Mouse (Mus musculus): ENCODE data around the gene Gpr137.
A peak's percentile ranks its signal among the peaks of the same experiment; 100 is the strongest.
"Not testable (repeated sequence)": the region's sequence is repeated elsewhere in the genome, so short reads cannot be mapped to it uniquely, and the experiment has no call there.

The Gpr137 gene

DNA sequence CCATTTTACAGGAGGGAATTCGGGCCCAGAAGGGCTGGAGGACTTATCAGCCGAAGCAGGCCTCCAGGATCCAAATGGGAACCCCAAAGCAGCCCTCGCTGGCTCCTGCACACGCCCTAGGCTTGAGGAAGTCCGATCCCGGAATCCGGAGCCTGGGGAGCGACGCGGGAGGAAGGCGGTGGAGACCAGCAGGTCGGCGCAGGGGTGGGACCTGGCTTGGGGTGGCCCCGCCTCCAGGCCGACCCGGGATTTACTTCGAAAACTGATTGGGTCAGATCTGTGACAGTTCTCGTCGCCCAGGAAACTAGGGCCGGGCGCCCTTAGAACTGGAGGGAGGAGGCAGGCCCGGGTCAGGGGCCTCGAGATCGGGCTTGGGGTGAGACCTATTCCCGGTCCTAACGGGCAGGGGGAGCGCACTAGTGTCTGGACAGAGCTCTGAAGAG is at the start of gene Gpr137:
Gene Gpr137, minus strand, starts transcription at position 232 of the 443 bp plus-strand sequence.
- peak; percentile 93 for DNase-seq (ENCODE audit: low spot score)

DNA sequence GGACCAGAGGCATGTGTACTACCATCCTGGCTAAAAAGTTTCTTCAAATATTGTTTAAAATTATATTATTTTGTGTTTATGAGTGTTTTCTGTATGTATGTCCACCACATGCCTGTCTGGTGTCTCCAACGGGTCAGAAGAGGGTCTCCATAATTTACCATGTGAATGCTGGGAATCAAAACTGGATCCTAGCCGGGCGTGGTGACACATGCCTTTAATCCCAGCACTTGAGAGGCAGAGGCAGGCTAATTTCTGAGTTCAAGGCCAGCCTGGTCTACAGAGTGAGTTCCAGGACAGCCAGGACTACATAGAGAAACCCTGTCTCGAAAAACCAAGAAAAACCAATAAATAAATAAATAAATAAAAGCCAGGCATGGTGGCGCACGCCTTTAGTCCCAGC is 48.9 kb upstream of the Gpr137 start:
- DNase-seq (ENCODE audit: low spot score) = not testable (repeated sequence)

GRCm38 (mm10) chr19:6990712-6991111 is 48.4 kb upstream of the Gpr137 start:
- DNase-seq (ENCODE audit: low spot score) = no peak

DNA sequence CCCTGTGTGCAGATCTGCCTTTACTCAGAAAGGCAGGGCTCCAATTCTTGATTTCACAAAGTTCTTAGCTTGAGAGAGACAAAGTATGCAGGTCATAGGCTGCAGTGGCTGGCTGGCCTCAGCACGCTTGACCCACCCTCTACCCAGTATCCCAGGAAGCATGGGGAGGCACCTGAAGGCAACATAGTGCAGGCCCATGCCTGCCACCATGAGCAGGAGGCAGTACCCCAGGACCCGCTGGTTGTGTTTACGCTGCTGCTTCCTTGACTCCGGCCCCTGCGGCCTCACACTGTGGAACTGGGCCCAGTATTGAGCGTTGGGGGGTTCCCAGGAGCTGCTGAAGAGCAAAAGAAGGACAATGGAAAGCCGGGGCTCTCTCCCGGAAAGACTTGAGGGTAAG is 47.0 kb upstream of the Gpr137 start:
- no peak for DNase-seq (ENCODE audit: low spot score)

DNA sequence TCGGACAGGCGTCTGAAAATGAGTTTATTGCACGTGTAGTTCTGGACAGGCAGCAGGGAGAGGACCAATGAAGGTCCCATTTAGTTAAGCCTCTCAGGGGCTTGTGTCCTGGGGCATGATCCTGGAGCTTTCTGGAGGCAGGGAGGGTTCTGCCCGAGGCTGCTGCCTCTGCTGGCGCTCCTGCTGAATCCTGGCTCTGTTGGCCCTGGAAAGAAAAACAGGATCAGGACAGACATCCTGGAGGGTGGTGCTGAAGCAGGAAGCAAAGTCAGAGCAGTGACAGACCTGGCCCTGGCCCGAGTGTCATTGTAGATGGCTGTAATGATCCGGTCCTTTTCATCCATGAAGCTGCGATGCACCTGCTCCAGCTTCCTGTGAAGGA is 45.6 kb upstream of the Gpr137 start:
- DNase-seq (ENCODE audit: low spot score) = no peak

DNA sequence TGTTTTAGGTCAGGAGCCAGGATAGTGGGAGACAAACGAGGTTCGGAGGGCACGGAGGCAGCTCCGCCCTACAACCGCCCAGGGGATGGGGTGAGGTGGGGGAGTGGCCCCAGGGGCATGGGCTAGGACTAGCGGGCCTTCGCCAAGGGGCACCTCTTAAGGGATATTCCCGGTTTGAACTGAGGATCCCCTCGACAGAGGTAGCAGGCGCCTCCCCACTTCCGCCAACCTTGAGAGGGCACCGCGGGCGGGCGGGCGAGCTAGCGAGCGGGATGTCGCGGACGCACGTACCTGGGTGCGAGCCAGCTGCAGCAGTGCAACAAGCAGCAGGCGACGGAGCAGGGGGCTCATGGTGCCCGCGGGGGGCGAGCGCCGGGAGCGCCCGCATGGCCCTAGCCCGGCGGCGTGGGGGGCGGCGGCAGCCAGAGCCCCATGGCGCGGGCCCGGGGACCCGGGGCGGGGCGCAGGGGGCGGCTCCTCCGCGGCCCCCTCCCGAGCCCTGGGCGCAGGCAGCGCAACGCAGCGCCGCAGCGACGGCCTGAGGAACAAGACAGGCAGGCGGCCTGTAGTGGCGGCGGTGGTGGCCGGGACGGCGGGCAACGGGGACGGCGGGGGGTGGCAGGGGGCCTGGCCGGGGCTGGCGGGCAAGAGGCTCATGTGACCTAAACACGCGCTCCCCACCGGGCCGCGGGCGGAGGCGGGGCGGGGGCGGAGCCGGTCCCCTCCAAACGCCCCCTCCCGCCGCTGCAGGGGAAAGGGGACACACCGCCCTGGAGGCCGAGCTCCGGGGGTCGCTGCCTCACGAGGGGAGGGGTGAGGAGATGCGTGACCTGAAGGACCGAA is 45.0 kb upstream of the Gpr137 start, which contains the start of gene Vegfb:
Gene Vegfb, minus strand, starts transcription at position 591 of the 843 bp plus-strand sequence.
- DNase-seq (ENCODE audit: low spot score) = peak; percentile 64

DNA sequence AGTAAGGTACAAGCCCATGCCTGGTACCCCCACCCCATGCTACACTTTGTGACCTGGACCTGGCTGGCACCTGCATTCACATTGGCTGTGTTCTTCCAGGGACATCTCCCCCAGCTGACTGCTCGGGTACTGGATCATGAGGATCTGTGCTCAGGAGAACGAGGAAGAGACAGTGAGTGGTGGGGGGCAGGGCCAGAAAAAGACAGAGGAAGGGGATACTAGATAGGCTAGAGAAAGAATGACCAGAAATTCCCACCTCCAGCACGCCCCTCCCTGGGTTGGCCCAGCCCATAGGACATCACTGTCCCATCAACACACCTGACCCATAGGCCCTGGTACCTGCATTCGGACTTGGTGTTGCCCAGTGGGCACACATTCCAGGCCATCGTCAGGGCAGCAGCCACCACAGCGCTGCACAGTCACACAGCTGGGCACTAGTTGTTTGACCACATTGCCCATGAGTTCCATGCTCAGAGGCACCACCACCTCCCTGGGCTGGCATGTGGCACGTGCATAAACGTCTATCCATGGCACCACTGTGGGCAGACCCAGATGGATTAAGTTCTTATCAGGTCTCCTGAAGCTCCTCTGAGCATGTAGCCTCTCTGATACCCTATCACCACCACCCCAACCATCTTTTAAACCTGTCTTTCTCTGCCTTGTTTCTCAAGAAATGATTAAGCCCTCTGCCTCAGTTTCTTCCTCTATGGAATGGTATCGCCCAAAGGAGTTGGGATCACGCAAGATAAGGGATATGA is 43.9 kb upstream of the Gpr137 start:
- DNase-seq (ENCODE audit: low spot score) = no peak

DNA sequence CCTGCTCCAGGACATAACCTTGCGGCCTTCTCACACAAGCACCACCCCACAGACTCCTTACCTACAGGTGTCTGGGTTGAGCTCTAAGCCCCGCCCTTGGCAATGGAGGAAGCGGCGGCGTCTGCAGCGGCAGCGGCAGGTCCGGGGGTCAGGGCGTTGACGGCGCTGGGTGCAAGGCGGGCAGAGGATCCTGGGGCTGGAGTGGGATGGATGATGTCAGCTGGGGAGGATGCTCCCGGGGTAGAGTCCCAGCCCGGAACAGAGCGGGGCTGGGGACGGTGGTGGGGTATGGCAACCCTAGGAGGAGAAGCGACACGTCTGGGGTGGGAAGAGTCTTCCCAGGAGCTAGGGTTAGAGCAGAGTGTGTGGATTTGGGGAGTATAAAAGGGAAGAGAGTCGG is 43.0 kb upstream of the Gpr137 start:
- DNase-seq (ENCODE audit: low spot score) = no peak

DNA sequence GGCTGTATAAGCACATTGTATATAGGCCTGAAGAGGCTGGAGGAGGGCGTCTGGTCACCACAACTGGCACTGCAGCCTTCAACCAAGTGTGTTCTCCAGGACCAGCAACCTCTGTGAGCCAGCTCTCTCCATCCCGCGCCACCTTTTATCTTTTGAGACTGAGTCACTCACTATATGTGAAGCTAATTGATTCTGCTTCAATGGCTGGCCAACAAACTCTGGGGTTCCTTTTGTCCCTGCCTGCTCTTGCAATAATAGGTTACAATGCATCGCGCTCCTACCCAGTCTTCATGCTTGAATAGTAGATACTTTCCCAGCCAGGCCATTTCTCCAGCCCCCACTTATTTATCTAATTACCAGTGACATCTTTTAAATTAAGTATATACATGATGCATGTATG is 41.3 kb upstream of the Gpr137 start:
- peak; percentile 63 for DNase-seq (ENCODE audit: low spot score)

DNA sequence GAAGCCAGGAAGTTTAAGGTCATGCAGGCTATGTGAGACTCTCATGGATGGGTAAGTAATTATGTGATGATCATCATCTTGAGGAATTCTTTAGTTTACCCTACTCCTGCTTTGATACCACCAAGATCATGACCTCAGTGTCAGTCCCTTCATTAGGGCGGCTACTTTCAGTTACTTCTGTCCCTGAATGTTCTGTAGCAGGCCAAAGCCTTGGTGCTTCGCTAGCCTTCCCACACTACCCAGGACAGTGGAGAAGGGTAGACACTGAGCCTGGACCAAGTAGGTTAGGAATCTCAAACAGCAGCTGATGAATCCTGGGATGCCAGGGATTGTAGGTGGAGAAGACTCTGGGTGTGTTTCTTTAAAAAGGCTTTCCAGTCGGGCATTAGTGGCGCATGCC is 39.2 kb upstream of the Gpr137 start:
- DNase-seq (ENCODE audit: low spot score) = no peak

DNA sequence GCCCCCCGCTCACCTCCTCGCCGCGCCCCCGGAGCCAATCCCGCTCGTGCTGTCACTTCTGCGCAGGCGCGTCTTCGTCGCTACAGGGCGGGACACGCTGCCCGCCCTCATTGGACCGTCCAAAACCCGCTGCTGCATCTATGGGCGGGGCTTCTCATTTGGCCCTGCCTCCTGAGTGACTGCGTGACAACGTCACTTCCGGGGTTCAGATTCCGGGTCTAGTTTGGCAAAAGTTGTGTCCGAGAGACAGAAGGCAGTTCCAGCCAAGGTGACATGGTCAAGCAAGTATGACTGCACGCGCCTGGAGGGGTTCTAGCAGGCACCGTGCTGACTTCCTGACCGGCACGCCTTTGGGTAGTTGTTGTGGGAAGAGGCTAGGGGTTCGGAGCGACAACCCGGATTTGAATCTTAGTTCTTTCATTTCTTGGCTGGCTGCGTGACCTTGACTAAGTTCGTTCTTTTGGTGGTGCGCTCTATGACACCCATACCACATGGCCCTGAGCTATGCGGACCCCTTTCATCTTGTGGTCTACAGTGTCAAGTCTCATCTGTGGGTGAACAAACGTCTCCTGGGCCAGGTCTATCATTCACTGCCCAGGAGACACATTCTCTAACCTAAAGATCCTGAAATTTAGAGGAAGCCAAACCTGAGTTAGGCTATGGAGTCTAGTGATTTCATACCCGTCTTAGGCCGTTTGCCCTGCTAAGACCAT is 38.3 kb upstream of the Gpr137 start, which contains the start of gene Fkbp2:
Gene Fkbp2, minus strand, starts transcription at position 121 of the 713 bp plus-strand sequence.
- DNase-seq (ENCODE audit: low spot score) = peak; percentile 99

DNA sequence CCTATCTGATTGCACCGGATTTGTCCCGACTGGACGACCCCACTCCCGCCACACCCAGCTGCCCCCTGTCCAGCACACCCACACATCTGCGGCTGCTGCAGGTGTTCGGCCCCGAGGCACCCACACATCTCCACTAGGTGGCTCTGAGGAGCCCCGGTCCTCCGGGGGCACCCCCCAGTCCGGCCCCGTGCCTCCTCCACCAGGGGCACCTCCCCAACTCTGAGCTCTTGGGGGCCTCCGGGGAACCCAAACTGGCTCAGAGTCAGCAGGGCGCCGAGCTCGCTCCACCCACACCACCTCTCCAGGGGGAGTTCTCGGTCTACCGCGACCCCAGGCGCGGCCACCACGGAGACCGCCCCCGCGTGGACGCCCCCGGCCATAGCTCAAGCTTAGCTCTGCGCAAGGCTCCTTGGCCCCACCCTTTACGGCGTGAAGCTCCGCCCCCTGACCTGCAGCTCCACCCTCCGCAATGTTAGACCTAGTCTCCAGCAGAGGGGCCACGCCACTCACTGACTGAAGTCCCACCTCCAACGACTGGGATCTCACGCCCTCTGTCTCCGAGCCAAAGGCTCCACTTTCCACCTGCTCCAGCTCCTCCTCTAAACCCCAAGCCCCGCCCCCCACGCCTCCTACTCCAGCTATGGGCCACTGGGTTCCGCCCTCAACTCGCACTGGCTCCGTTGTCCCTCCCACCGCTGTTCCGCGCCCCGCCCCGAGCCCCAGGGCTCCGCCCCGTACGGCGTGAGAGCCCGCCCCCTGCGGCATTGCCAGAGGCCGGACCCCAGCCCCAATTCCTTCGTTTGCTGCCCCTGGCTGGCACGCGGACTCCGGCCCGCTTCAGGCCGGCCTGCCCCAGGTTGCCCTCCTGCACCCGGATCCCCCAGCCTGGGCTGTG is 37.5 kb upstream of the Gpr137 start:
- DNase-seq (ENCODE audit: low spot score) = peak; percentile 99

DNA sequence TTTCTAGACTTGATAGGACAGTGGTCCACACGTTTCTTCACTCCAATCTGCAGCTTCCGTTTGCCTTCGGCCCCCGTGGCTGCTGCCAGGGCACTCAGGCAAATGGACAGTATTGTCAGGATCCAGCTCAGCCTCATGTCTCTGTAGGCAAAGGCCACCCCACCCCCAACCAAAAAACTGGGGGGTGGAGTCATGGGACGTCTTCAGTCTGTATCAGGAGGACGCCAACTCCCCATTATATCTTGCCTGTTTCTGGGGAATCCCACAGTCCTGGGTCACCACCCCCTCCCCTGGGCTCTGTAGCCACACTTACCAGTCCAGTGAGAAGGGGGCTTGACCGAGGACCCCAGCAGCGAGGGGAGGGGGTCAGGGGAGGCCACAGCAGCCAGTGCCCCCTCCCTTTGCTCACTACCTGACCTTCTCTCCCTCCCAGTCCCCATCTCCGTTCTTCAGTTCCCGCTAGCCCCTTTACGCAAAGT is 36.8 kb upstream of the Gpr137 start:
- no peak for DNase-seq (ENCODE audit: low spot score)

DNA sequence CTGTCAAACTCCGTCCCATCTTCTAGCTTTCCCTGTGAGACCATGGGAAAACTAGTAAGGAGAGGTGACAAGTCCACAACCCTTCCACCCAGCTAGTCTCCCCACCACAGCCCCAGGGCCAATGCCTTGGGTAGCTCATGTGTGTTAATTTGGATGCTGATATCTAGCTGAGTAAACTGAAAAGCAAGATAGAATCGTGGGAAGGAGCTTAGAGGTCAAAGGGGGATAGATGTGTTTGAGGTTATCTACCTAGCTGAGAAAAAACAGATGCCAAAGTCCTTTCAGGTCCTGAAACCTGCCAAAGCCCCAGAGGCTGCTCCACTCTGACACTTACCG is 36.3 kb upstream of the Gpr137 start:
- DNase-seq (ENCODE audit: low spot score) = no peak

- no peak for DNase-seq (ENCODE audit: low spot score)
Observed at GRCm38 (mm10) chr19:6977759-6978638, 35.7 kb upstream of the Gpr137 start.

- peak; percentile 80 for DNase-seq (ENCODE audit: low spot score)
Observed at GRCm38 (mm10) chr19:6975537-6976521, 33.5 kb upstream of the Gpr137 start, which contains the start of gene Plcb3. Gene Plcb3, minus strand, starts transcription at chr19:6976470.

DNA sequence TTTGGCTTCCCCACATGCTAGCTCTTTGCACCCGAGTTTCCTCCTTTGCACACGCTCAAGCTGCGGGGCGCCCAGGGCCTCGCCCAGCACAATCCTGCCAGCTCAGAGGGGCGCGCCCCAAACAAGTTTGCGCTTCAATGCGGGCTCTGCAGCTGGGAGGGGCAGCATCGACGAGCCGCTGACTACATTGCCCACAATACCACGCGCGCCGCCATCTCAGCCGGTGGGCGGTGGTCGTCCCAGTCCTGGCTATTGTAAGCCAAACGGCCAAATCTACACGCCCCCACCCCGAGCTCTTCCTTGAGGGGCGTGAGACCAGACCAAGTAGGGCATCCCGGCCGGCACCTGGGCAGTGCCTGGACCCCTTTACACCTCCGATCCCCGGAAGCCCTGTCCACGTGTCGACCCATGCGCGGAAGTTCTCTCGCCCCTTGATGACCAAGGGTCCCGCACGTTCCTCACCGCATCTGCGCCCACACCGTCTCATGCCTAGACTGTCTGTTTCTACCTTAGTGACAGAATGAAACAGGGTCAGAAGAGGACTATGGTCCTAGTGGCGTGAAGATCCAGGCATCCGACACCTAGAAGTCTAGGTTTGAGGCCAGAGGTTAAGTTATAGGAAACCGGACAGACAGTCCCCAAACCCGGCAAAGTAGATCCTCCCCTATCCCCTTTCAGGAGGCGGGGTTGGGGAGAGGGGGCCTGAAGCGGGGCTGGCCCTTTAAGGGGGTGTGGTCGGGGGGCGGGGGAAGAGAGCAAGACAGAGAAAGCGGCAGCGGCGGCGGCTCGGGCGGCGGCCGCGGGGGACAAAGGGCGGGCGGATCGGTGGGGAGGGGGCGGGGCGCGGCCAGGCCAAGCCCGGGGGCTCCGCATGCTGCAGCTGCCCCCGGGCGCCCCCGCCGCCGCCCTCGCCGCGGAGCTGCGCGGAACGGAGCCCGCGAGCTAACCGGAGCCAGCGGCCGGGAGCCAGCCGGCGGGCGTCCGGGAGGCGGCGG is 32.2 kb upstream of the Gpr137 start, which contains the start of gene Ppp1r14b:
Gene Ppp1r14b, plus strand, starts transcription at position 758 of the 995 bp plus-strand sequence.
- peak; percentile 85 for DNase-seq (ENCODE audit: low spot score)

Data from retina, embryonic 14.5 days (tissue).